Comparison of ENCODE assay signal across 11 mouse cellular contexts in genomic region chr17:42741801-42742217, GRCm38 (mm10). TPM values are rescaled to one million over a fixed set of nuclear protein-coding genes. Genes with fewer than 3 reads are reported as not detected.
DNase-seq lines count a peak whose midpoint lies in the region; ATAC-seq and TF ChIP-seq lines count a peak whose summit lies in the region.
"Had no signal": no experiment of that assay in that cellular context is flagged by ENCODE, and none has a peak within 500 bp of the region (broad histone marks: within the 10 kb centered on the region; RNA-seq: fewer than 3 reads in every experiment).

Gene Adgrf2 (minus strand): TSS chr17:42742179.

- no peaks in the 10 kb centered on the region for H3K79me3 ChIP-seq in C2C12 (ENCODE audit: low read depth)

- no peak within 1 kb of the TSS for H3K4me3 ChIP-seq in C2C12 (ENCODE audit: insufficient read depth, poor library complexity, severe bottlenecking)
- H3K4me3 ChIP-seq in heart, embryonic 13.5 days = peak within 1 kb of the TSS; percentile 8; the same call in 1 of the 2 replicates

- no peak within 1 kb of the TSS for H3ac ChIP-seq in C2C12 (ENCODE audit: control insufficient read depth, insufficient read length, low read depth)

- peak; percentile 2 for DNase-seq in embryo, embryonic 11 days
- DNase-seq in kidney, postnatal 25 days = peak; percentile 8 to 42
- DNase-seq in frontal cortex, postnatal 25 days (ENCODE audit: low spot score in 2 of 2) = no peak
- no peak for DNase-seq in layer of hippocampus, adult 11-12 months (ENCODE audit: low spot score)
- no peak for DNase-seq in left cerebral cortex, postnatal 10 days (ENCODE audit: extremely low spot score in 1 of 2, low spot score in 2 of 2)
- DNase-seq: cerebellum, adult 8-10 months; right cerebral cortex, postnatal 4 days had no signal

- H3K4me1 ChIP-seq in heart, embryonic 13.5 days = peaks cover 16% of the 10 kb centered on the region

- no peaks in the 10 kb centered on the region for H3K36me3 ChIP-seq in C2C12 (ENCODE audit: control insufficient read depth, insufficient read depth)
- no peaks in the 10 kb centered on the region for H3K36me3 ChIP-seq in heart, embryonic 13.5 days

- TF ChIP-seq CTCF in C2C12 (IDR thresholded peaks at IDR 0.05; ENCODE audit: control insufficient read depth, insufficient read depth, insufficient read length) = no peak

- intact Hi-C loops in left cerebral cortex, postnatal 10 days (cut with DNase I) = no loop called here

- H3K27ac ChIP-seq in heart, embryonic 13.5 days (replicated peaks) = 0 out of 2 replicates have a peak within 1 kb of the TSS, but pooled peaks have one; percentile 40

- no peaks in the 10 kb centered on the region for H3K79me2 ChIP-seq in C2C12 (ENCODE audit: control insufficient read depth, insufficient read depth)

- H3K27me3 ChIP-seq in C2C12 (ENCODE audit: control insufficient read depth, insufficient read depth, insufficient read length) = no peaks in the 10 kb centered on the region
- no peaks in the 10 kb centered on the region for H3K27me3 ChIP-seq in heart, embryonic 13.5 days (replicated peaks)

- no peak within 1 kb of the TSS for H3K9ac ChIP-seq in heart, embryonic 13.5 days

- H3K9me3 ChIP-seq in heart, embryonic 13.5 days = no peaks in the 10 kb centered on the region

- WGBS in heart, embryonic 13.5 days = 12% methylated on average over 7 of the region's 7 CpGs

- H3K4me2 ChIP-seq in heart, embryonic 13.5 days = peak within 1 kb of the TSS; percentile 55

- ATAC-seq in heart, embryonic 13.5 days (ENCODE audit: extremely low read depth, insufficient number of reproducible peaks, low FRiP score, low TSS enrichment) = no peak
- ATAC-seq in megakaryocyte progenitor cell, adult 5-6 weeks (replicated peaks; ENCODE audit: poor library complexity) = no peak

TF ChIP-seq in C2C12, 6 proteins besides CTCF, POLR2A, EP300 and RAD21:
- TF ChIP-seq USF1 (IDR thresholded peaks at IDR 0.05; ENCODE audit: low read depth) = peak; percentile 3
- no peak for TF ChIP-seq MAX (IDR thresholded peaks at IDR 0.05)
TF ChIP-seq in C2C12: peak in this region for 1.

RNA-seq across cellular contexts. Expression of gene Adgrf2, which starts in this region (rescaled TPM):
- polyA plus RNA-seq in C2C12 (2012; fragmentation: generic; extraction: Trizol) = not detected
- polyA plus RNA-seq in heart, embryonic 13.5 days (2015; fragmentation: Nextera tagmentation; extraction: Ambion mirVana) = 0.13 TPM in 2 replicates
- under 1 TPM; 0.34 to 0.45 TPM for total RNA-seq in left cerebral cortex, postnatal 10 days (2021)
- 0.05 TPM in 1 of 2 replicates, not detected in the other for total RNA-seq in megakaryocyte progenitor cell, adult 5-6 weeks (2015)
- total RNA-seq in megakaryocyte progenitor cell, adult 5-6 weeks (2017) = not detected in 2 replicates
- polyA plus RNA-seq: liver, embryonic 16.5 days had no signal

Comparison
In these comparisons a context has a peak if more than half of its experiments do, and no peak if none do; other contexts are left out.
1. DNase-seq: peak in embryo, embryonic 11 days (single experiment) and kidney, postnatal 25 days (2 of 2); none in frontal cortex, postnatal 25 days (0 of 2), layer of hippocampus, adult 11-12 months (single experiment) and left cerebral cortex, postnatal 10 days (0 of 2).